Mouse (Mus musculus) ES-E14 (cell line): ENCODE data around the gene Gpr135. TPM values are rescaled to one million over a fixed set of nuclear protein-coding genes. Genes with fewer than 3 reads are reported as not detected.

Experiments
- DNase-seq: peaks from one replicate; pipeline ENCODE4 v3.0.0-alpha.2; 2013; ENCODE audit warnings: low read depth, low spot score
- H3K27ac ChIP-seq: 2 replicates; pipeline ENCODE4 v1.5.1; 2012; ENCODE audit warnings: low read depth, mild to moderate bottlenecking, low read length, moderate library complexity, mixed read lengths; ENCODE audit not compliant: poor library complexity, insufficient read depth, severe bottlenecking
- H3K36me3 ChIP-seq: 2 replicates; pipeline ENCODE4 v1.6.1; 2012; ENCODE audit warnings: mild to moderate bottlenecking, low read length, moderate library complexity, mixed read lengths; ENCODE audit not compliant: control insufficient read depth, poor library complexity, insufficient read depth, severe bottlenecking
- H3K4me1 ChIP-seq, 2 experiments: fragments of 150-350 bp in 1 of 2; sonication (generic) in 1 of 2; 2 replicates each; pipeline ENCODE4 v1.6.1; 2012; ENCODE audit warnings: low read length in 2 of 2, mild to moderate bottlenecking in 1 of 2, mixed read lengths in 1 of 2; ENCODE audit not compliant: control insufficient read depth in 2 of 2, insufficient read depth in 2 of 2, poor library complexity in 1 of 2
- H3K4me3 ChIP-seq, 2 experiments: fragments of 150-350 bp in 1 of 2; sonication (generic) in 1 of 2; 2 replicates each; pipeline ENCODE4 v1.5.1; 2012; ENCODE audit warnings: low read length in 2 of 2, low read depth in 1 of 2, mild to moderate bottlenecking in 1 of 2, mixed read lengths in 1 of 2; ENCODE audit not compliant: insufficient read depth in 1 of 2, poor library complexity in 1 of 2, severe bottlenecking in 1 of 2
- H3K9ac ChIP-seq: 2 replicates; pipeline ENCODE4 v1.6.1; 2012; ENCODE audit warnings: low read depth, mild to moderate bottlenecking, low read length, mixed read lengths; ENCODE audit not compliant: poor library complexity, insufficient read depth, severe bottlenecking
- H3K9me3 ChIP-seq: fragments of 150-350 bp; sonication (generic); 2 replicates; pipeline ENCODE4 v1.6.1; 2012; ENCODE audit warnings: low read depth, mild to moderate bottlenecking, low read length; ENCODE audit not compliant: control insufficient read depth, insufficient read depth
- CHD2 ChIP-seq: IDR thresholded peaks from 2 replicates; pipeline ENCODE4 v1.6.1; 2014; ENCODE audit warnings: mild to moderate bottlenecking, low read depth, low read length, inconsistent platforms
- HCFC1 ChIP-seq: IDR thresholded peaks from 2 replicates; pipeline ENCODE4 v1.6.1; 2012; ENCODE audit warnings: low read length, inconsistent platforms, borderline replicate concordance; ENCODE audit not compliant: insufficient read depth
- MAFK ChIP-seq: IDR thresholded peaks from 2 replicates; pipeline ENCODE4 v1.6.1; 2014; ENCODE audit warnings: mild to moderate bottlenecking, low read depth, low read length, inconsistent platforms; ENCODE audit not compliant: insufficient read depth
- ZC3H11A ChIP-seq: IDR thresholded peaks from 2 replicates; pipeline ENCODE4 v1.6.1; 2012; ENCODE audit warnings: low read depth, mild to moderate bottlenecking, inconsistent platforms, low read length, borderline replicate concordance
- ZNF384 ChIP-seq: IDR thresholded peaks from 2 replicates; pipeline ENCODE4 v1.6.1; 2012; ENCODE audit warnings: low read depth, low read length, inconsistent platforms
- in situ Hi-C, 2 experiments: fragments of 600-800 bp; cut with MboI; formaldehyde crosslinking; loops; one replicate each; pipeline ENCODE4 v1.15.1; 2025; ENCODE audit warnings: low sequenced_read_pairs in 2 of 2, inconsistent platforms in 1 of 2; ENCODE audit not compliant: unreplicated experiment in 2 of 2
- total RNA-seq: library from RNA; depleted of rRNA; stranded (reverse); fragments of 300-350 nt; gene quantifications from 2 replicates; pipeline ENCODE4 v1.2.3, GENCODE M21; 2012

The Gpr135 gene
- total RNA-seq, 1 experiment: 2.7 TPM

DNA sequence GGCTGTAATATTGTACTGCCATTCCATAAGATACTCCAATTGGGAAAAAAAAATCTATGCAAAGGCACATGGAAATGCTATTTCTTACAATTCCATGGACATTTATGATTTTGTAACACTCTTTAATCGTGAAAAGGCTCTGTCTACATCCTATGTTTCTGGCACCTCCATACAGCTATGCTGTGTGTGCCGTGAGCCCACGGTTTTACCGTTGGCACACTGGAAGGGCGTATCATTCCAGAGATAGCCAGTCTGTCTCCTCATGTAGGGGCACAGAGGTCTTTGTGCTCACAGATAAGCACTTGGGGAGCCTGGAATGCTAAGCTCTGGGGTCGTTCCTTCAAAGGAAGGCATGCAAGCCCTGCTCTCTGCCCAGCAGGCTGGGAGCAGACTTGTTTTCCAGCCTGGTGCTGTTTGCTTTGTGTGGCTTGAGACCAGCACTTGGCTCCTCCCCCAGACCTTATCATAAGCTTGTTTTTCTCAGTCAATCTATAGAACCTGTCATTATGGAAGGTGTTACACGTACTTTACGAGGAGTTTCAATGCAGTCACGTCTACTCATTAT is 34.7 kb downstream of the Gpr135 start:
- Histone ChIP-seq H3K9ac (no peak overlapping the region), H3K36me3 (no peaks in the 10 kb centered on the region), H3K9me3 (no peaks in the 10 kb centered on the region), H3K27ac (no peak overlapping the region), H3K4me3 (no peak overlapping the region), H3K4me1 (no peaks in the 10 kb centered on the region)
- no peak for DNase-seq
- in situ Hi-C loops: loop anchor here in 1 of 2 experiments (25.0 kb wide), 1 partner anchor 274 kb away; no protein-coding TSS in a partner anchor
- no peak for TF ChIP-seq MAFK
- TF ChIP-seq HCFC1: no peak

DNA sequence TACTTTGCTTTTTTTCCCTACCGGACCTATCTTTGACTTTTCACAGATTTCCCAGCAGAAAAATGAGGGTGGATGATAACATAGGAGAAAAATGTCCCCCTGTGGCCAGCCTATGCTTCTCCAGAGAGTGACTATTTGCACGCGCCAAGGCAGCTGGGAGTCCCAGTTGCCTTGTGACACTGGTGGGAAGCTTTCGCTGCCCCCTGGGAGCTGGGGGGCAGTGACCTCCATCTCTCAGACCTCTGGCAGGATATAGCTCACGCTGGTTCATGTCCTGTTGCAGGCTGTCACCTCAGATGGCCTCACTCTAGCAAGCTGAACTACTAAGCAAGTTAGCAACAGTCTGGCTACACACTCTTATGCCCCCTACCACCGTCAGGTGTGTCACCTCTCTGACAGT is 39.1 kb downstream of the Gpr135 start:
- in situ Hi-C loops: loop anchor here in 1 of 2 experiments (25.0 kb wide), 1 partner anchor 269 kb away; no protein-coding TSS in a partner anchor
- no peaks in the 10 kb centered on the region for H3K36me3 ChIP-seq
- H3K27ac ChIP-seq: no peak overlapping the region
- DNase-seq: no peak
- H3K9ac ChIP-seq: no peak overlapping the region
- TF ChIP-seq HCFC1 (no peak), CHD2 (no peak), MAFK (no peak), ZNF384 (no peak), ZC3H11A (no peak)
- no peaks in the 10 kb centered on the region for H3K9me3 ChIP-seq
- H3K4me1 ChIP-seq: no peaks in the 10 kb centered on the region
- no peak overlapping the region for H3K4me3 ChIP-seq

DNA sequence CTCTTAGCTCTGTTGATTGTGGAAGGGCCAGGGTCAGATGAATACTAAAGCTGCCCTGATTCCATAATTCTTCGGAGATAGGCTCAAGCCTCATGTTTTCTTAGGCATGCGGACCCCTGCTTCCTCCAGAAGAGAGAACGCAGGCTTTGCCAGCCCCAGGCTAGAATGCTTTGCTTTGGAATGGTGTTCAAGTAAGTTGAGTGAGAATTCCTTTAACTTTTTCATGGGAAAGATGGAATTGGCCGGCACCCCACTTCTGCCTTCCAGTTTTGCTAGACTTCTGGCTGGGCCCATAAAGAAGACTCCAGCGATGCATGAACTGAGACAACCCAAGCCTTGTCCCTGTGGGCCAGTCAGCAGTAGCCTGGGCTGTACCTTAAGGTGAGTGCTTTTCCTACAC is 39.8 kb downstream of the Gpr135 start:
- no peak for TF ChIP-seq ZC3H11A
- TF ChIP-seq ZNF384: no peak
- TF ChIP-seq CHD2: no peak
- TF ChIP-seq HCFC1: no peak
- no peak for TF ChIP-seq MAFK
- no peak overlapping the region for H3K4me3 ChIP-seq
- H3K36me3 ChIP-seq: no peaks in the 10 kb centered on the region
- no peak overlapping the region for H3K27ac ChIP-seq
- H3K9ac ChIP-seq: no peak overlapping the region
- in situ Hi-C loops: loop anchor here in 1 of 2 experiments (25.0 kb wide), 1 partner anchor 269 kb away; no protein-coding TSS in a partner anchor
- no peak for DNase-seq
- no peaks in the 10 kb centered on the region for H3K9me3 ChIP-seq
- H3K4me1 ChIP-seq: no peaks in the 10 kb centered on the region

DNA sequence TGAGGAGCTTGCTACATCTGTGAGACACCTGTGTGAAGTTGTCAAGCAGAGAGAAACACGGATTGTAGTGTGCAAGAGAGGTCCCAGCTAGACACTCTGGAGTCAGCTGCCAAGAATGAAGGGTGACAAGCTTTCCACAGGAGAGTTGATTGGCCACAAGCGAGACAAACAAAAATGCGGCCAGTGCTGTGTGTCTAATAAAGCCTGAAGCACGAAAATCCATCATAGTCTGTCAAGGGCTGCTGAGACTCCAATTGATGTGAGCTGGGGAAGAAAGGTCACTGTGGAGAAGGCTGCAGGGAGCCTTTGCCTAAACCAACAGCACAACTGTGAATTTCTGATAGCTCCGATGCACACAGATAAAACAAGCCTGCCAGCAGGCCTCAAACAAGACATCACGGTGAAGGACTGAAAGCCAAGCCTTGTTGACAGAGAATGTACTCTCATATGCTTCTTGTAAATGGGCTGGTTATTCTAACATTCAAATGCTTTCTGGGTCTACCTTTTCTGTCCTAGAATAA is 45.6 kb downstream of the Gpr135 start:
- DNase-seq: no peak
- no peak overlapping the region for H3K4me3 ChIP-seq
- in situ Hi-C loops: loop anchor here in 1 of 2 experiments (25.0 kb wide), 1 partner anchor 263 kb away; no protein-coding TSS in a partner anchor
- no peak overlapping the region for H3K9ac ChIP-seq
- H3K4me1 ChIP-seq: no peaks in the 10 kb centered on the region
- TF ChIP-seq ZC3H11A: no peak
- TF ChIP-seq ZNF384: no peak
- TF ChIP-seq MAFK: no peak
- no peak for TF ChIP-seq HCFC1
- no peak for TF ChIP-seq CHD2
- no peaks in the 10 kb centered on the region for H3K36me3 ChIP-seq
- H3K27ac ChIP-seq: no peak overlapping the region
- H3K9me3 ChIP-seq: no peaks in the 10 kb centered on the region
